Mouse (Mus musculus) gastrocnemius, postnatal 14 days (tissue): Measurements from ENCODE around the gene Fbxo24. TPM values are rescaled to one million over a fixed set of nuclear protein-coding genes. Genes with fewer than 3 reads are reported as not detected.

Experiments
- DNase-seq: peaks from one replicate; pipeline ENCODE4 v3.0.0; 2021; ENCODE audit warnings: mixed read lengths
- intact Hi-C: fragments of 180-260 bp; cut with DNase I; formaldehyde crosslinking; loops from one replicate; pipeline ENCODE4 v1.15.1; 2025; ENCODE audit warnings: low total_unique reads
- total RNA-seq, 2 experiments: library from RNA; stranded (reverse); gene quantifications; 2 replicates each; pipeline ENCODE4 v1.2.3; 2021

Gene Fbxo24
- total RNA-seq, 2 experiments from 2014 or later = 0.27 TPM; not detected in 1

DNA sequence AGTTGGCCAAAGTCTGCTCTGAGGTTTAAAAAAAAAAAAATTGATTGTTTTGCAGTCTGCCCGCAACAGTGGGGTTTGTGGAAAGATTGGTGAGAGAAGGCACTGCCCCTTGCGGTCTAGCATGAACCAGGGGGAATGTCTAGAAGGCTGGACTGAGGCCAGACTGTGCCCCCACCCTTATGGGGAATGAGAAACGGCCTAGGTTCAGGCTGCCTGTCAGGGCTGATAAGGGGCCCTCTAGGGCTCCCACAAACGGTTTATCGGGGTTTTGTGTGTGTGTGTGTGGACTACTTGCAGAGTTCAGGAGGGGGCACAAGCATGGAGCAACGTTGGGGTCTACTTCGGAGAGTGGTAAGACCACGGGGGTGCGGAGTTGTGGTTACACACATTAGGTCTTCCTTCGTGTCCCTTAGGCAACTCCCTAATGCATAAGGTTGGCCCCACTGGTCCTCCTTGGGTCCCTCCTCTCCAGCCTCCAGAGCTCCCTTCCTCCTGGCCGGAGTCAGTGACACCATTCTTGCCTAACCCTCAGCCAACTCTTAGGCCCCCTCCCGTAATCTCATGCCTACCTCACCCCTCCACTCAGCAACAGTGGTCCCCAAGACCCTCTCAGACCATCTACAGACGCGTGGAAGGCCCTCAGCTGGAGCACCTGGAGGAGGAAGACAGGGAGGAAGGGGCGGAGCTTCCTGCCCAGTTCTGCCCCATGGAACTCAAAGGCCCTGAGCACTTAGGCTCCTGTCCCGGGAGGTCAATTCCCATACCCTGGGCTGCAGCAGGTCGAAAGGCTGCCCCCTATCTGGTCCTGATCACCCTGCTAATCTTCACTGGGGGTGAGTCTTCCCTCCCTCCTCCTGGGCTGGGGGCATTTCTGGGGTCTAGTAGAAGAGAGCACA, 57.9 kb downstream of the Fbxo24 start:
- no peak for DNase-seq
- intact Hi-C loops = no loop called here

DNA sequence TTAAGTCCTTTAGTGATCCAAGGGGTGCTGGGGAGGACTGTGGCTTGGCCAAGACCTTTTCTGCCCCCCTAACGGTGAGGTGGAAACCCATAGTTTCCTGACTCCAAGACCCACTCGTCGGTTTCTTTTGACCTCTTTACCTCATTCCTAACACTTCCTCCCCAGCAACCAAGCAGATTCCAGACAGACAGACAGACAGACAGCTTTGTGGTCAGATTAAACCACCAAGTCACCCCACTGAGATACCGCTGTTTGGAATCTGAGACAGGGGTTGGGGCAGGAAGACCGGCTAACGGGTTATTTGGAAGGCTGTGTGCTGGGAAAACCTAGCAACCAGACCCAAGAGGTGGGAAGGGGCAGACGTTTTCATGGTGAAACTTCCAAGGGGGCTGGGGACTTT, 58.6 kb downstream of the Fbxo24 start:
- intact Hi-C loops = no loop called here
- no peak for DNase-seq

DNA sequence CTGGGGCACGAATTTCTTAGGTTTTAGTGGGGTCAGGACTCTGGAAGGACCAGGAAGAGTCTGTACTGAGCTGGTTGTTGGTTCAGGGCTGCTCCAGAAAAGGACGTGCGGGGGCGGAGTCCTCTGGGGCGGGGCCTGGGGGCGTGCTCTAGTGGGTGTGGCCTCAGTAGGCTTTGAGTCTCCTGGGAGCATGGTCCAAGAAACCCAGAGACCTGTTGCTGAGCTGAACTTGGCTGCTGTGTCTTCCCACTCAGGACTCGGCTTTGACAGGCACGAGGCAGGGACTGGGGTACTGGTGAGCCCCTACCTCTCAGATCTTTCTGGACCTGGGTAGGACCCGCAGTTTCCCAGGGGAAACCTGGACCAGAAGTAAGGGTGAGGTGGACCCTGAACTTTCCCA, 59.1 kb downstream of the Fbxo24 start, which contains the start of gene Tfr2:
TSS of gene Tfr2 (plus strand) at position 176 of the 400 bp plus-strand sequence.
- peak; percentile 37 for DNase-seq
- intact Hi-C loops = no loop called here

DNA sequence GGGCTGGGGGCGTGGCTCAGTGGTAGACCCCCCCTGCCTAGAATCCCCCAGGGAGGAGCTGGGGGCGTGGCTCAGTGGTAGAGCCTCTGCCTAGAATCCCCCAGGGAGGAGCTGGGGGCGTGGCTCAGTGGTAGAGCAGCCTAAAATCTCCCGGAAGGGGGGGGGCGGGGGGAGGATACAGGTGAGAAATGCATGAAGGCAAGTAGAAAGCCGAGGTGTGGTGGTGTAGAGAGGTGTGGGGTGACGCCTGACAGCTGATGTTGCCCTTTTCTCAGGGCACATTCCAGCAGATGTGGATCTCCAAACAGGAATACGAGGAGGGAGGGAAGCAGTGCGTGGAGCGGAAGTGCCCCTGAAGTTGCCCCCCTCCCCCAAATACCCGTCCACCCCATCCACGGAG, 59.8 kb downstream of the Fbxo24 start:
- intact Hi-C loops = no loop called here
- DNase-seq = no peak

DNA sequence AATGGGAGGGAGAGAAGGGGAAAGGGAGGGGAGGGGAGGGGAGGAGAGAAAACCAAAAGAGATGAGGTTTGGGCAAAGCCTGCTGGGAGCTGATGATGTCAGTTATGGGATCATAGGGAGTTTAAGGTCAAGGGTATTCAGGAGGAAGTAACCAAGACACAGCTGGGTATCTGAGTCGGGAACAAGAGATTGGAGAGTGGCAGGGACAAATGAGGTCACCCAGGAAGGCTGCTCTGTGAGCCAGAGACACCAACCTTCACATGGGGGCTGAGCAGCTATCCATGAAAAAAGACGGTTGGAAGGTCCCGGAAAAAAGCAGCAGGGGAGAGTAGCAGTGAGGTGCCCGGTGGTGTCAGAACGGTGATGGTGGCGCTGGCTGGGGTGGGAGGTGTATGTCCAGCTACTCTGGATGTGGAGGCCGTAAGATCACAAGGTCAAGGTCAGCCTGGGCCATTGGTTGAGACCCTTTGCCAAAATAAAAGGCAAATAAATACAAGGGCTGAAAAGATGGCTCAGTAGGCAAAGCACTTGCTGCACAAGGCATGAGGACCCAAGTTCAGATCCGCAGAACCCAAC, 60.5 kb downstream of the Fbxo24 start:
- intact Hi-C loops = no loop called here
- no peak for DNase-seq

DNA sequence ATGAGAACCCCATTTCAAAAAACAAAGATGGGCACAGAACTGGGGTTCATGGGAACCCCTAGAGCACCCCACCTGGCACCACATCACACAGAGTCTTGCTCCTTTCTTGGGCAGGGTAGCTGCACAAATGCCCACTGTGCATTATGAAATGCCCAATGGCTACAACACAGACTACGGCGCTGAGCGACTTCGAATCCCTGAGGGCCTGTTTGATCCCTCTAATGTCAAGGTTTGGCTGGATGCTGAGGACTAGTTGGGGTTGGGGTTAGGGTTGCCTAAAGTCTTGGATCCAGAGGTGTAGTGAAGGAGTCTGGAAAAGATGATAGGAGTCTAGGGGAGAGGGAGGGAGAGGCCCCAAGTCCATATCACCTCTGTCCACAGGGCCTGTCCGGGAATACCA, 62.4 kb downstream of the Fbxo24 start:
- intact Hi-C loops = no loop called here
- DNase-seq = no peak

DNA sequence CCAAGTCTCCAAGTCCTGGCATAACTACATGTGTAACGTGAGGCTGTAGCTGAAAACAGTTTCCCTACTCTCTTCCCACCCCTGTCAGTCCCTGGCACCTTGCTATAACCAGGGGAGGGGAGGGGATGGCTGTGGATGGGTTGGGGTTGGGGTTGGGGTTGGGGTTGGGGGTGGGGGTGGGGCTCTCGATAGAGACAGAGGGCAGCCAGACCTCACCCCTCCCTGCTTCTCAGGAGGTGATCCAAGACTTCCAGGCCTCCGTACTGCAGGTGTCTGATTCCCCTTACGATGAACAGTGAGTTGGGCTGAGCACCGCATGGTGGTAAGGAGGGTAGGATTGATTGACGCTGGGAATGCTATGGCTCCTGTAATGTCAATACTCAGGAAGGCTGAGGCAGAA, 63.1 kb downstream of the Fbxo24 start:
- intact Hi-C loops = no loop called here
- no peak for DNase-seq

DNA sequence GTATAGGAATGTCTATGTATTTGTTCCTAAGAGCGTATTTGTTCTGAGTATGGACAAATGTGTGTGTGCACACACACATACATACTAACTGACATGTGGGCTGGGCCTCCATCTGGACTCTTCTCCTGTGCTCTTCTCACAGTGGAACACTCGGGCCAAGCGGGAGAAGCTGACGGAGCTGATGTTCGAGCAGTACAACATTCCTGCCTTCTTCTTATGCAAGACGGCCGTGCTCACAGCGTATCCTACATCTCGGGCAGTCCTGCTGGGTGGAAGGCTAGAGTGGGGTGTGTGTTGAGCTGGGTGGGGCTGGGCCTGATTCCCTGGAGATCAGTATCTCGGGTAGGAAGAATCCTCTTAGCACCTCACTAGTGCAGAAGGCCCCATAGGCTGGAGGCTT, 65.8 kb downstream of the Fbxo24 start:
- intact Hi-C loops = no loop called here
- DNase-seq = no peak

Other genes starting within 250 kb of the Fbxo24 start
- gene Zan, start 151.9 kb downstream of the Fbxo24 start, total RNA-seq = under 1 TPM; 0.02 TPM
- gene Pop7, start 126.5 kb downstream of the Fbxo24 start, total RNA-seq = 10 to 100 TPM; 15.9 to 16.1 TPM
- gene Gigyf1, start 110.5 kb downstream of the Fbxo24 start, total RNA-seq = 10 to 100 TPM; 13.4 to 18.5 TPM
- not detected for gene Epo, start 95.8 kb downstream of the Fbxo24 start, total RNA-seq
- gene Gnb2, start 95.5 kb downstream of the Fbxo24 start, total RNA-seq = 100 to 1,000 TPM; 194 to 231 TPM
- not detected for gene Actl6b, start 75.5 kb downstream of the Fbxo24 start, total RNA-seq
- gene Tfr2, start 59.2 kb downstream of the Fbxo24 start, total RNA-seq = under 1 TPM in 1 of 2 experiments, not detected in 1; 0.06 TPM
- gene Mospd3, start 27.9 kb downstream of the Fbxo24 start, total RNA-seq = 10 to 100 TPM; 15.3 to 18.1 TPM
- gene Pcolce, start 15.2 kb downstream of the Fbxo24 start, total RNA-seq = 100 to 1,000 TPM; 190 to 251 TPM
- 10 to 100 TPM; 14.8 to 15.3 TPM for gene Lrch4, start 119 bp upstream of the Fbxo24 start, total RNA-seq
- gene Gm20605, start 173 bp upstream of the Fbxo24 start, total RNA-seq = 1 to 10 TPM; 3.0 to 3.6 TPM
- gene Sap25, start 12.3 kb upstream of the Fbxo24 start, total RNA-seq = 1 to 10 TPM; 1.8 to 2.0 TPM
- under 1 TPM; 0.33 to 0.47 TPM for gene Irs3, start 16.7 kb upstream of the Fbxo24 start, total RNA-seq
- 1 to 10 TPM; 4.9 to 5.8 TPM for gene Agfg2, start 55.7 kb upstream of the Fbxo24 start, total RNA-seq
- under 1 TPM; 0.39 to 0.42 TPM for gene Nyap1, start 112.6 kb upstream of the Fbxo24 start, total RNA-seq
- gene Tsc22d4, start 116.7 kb upstream of the Fbxo24 start, total RNA-seq = 100 to 1,000 TPM; 118 to 156 TPM
- gene Ppp1r35, start 149.8 kb upstream of the Fbxo24 start, total RNA-seq = 1 to 10 TPM; 6.8 to 7.2 TPM
- 10 to 100 TPM; 20.7 to 21.1 TPM for gene Mepce, start 158.7 kb upstream of the Fbxo24 start, total RNA-seq
- 1 to 10 TPM in 1 of 2 experiments, under 1 TPM in 1; 0.84 to 1.7 TPM for gene Zcwpw1, start 158.8 kb upstream of the Fbxo24 start, total RNA-seq
- under 1 TPM; 0.27 to 0.33 TPM for gene Pilra, start 207.3 kb upstream of the Fbxo24 start, total RNA-seq
- gene Pilrb1, start 229.1 kb upstream of the Fbxo24 start, total RNA-seq = not detected
- under 1 TPM in 1 of 2 experiments, not detected in 1; 0.53 TPM for gene Pilrb2, start 242.8 kb upstream of the Fbxo24 start, total RNA-seq